Mouse (Mus musculus) thymus, postnatal 10 days (tissue): ENCODE results near the gene Nat14.

ENCODE experiments used
- DNase-seq, 2 experiments: peaks; one replicate each; pipeline ENCODE4 v3.0.0; 2021; ENCODE audit warnings: low spot score in 2 of 2

The Nat14 gene

GRCm38 (mm10) chr7:4920496-4920895 lies 1.3 kb upstream of the Nat14 start:
- DNase-seq = no peak

GRCm38 (mm10) chr7:4920976-4921823 lies 628 bp upstream of the Nat14 start:
- DNase-seq = no peak

- DNase-seq = peak in 1 of 2 experiments; percentile 46
Measured at GRCm38 (mm10) chr7:4922508-4922907, 680 bp downstream of the Nat14 start.

GRCm38 (mm10) chr7:4922931-4923565 lies 1.2 kb downstream of the Nat14 start:
- no peak for DNase-seq

GRCm38 (mm10) chr7:4923586-4924364 lies 1.9 kb downstream of the Nat14 start:
- no peak for DNase-seq

- no peak for DNase-seq
Measured at GRCm38 (mm10) chr7:4924483-4924882, 2.7 kb downstream of the Nat14 start.

GRCm38 (mm10) chr7:4924891-4925301 lies 3.1 kb downstream of the Nat14 start:
- DNase-seq = no peak

- no peak for DNase-seq
Measured at GRCm38 (mm10) chr7:4925441-4926381, 3.9 kb downstream of the Nat14 start, which contains the start of gene Ssc5d. Ssc5d (plus strand) TSS chr7:4925785.

GRCm38 (mm10) chr7:4926849-4927248 lies 5.0 kb downstream of the Nat14 start:
- DNase-seq = no peak

GRCm38 (mm10) chr7:4927711-4928110 lies 5.9 kb downstream of the Nat14 start:
- DNase-seq = no peak

- DNase-seq = no peak
Measured at GRCm38 (mm10) chr7:4928323-4928722, 6.5 kb downstream of the Nat14 start.

- DNase-seq = no peak
Measured at GRCm38 (mm10) chr7:4933103-4933502, 11.3 kb downstream of the Nat14 start.

GRCm38 (mm10) chr7:4934160-4934914 lies 12.5 kb downstream of the Nat14 start:
- DNase-seq = no peak

- DNase-seq = no peak
Measured at GRCm38 (mm10) chr7:4936832-4937231, 15.0 kb downstream of the Nat14 start.

GRCm38 (mm10) chr7:4937392-4937791 lies 15.6 kb downstream of the Nat14 start:
- no peak for DNase-seq

- DNase-seq = peak; percentile 61 to 81
Measured at GRCm38 (mm10) chr7:4938456-4938855, 16.6 kb downstream of the Nat14 start.

GRCm38 (mm10) chr7:4940068-4940479 lies 18.2 kb downstream of the Nat14 start:
- DNase-seq = peak; percentile 63 to 88

- DNase-seq = no peak
Measured at GRCm38 (mm10) chr7:4942673-4943072, 20.8 kb downstream of the Nat14 start.

- DNase-seq = peak; percentile 82 to 92
Measured at GRCm38 (mm10) chr7:4943223-4943815, 21.5 kb downstream of the Nat14 start.

GRCm38 (mm10) chr7:4947855-4948254 lies 26.0 kb downstream of the Nat14 start:
- no peak for DNase-seq
